Mouse (Mus musculus) neutrophil, adult 5-6 weeks (primary cell): ENCODE data around the gene Retsat. TPM values are rescaled to one million over a fixed set of nuclear protein-coding genes. Genes with fewer than 3 reads are reported as not detected.

Experiments used
- ATAC-seq: fragments of 151-379, 151-347 bp; 2 replicates; pipeline ENCODE4 v1.8.0; 2017; ENCODE audit warnings: mild to moderate bottlenecking, moderate TSS enrichment; ENCODE audit not compliant: insufficient number of reproducible peaks, poor library complexity, low FRiP score, severe bottlenecking; ENCODE audit errors: extremely low read depth
- total RNA-seq: library from RNA; stranded (forward); fragments of 200-1000 nt; gene quantifications from 2 replicates; pipeline ENCODE4 v1.2.3, GENCODE M21; 2017

The Retsat gene
- total RNA-seq = 1.2 and 1.5 TPM in 2 replicates

GRCm38 (mm10) chr6:72597956-72598753 is at the start of gene Retsat, which contains the start of gene Elmod3:
Gene Retsat, plus strand, starts transcription at chr6:72598475.
Gene Elmod3, minus strand, starts transcription at chr6:72598413.
- ATAC-seq = peak; percentile 66

GRCm38 (mm10) chr6:72549041-72549580 is 49.2 kb upstream of the Retsat start:
- ATAC-seq = peak; percentile 35

- ATAC-seq = no peak
Measured at GRCm38 (mm10) chr6:72550025-72550424, 48.2 kb upstream of the Retsat start.

- ATAC-seq = peak; percentile 48; the same call in 1 of the 2 replicates
Measured at GRCm38 (mm10) chr6:72550503-72551100, 47.7 kb upstream of the Retsat start.

- ATAC-seq = peak; percentile 45
Measured at GRCm38 (mm10) chr6:72552171-72553078, 45.9 kb upstream of the Retsat start.

GRCm38 (mm10) chr6:72553079-72553412 is 45.2 kb upstream of the Retsat start:
- no peak for ATAC-seq

GRCm38 (mm10) chr6:72560801-72561200 is 37.5 kb upstream of the Retsat start:
- ATAC-seq = no peak

- no peak for ATAC-seq
Measured at GRCm38 (mm10) chr6:72562486-72562885, 35.8 kb upstream of the Retsat start.

GRCm38 (mm10) chr6:72562894-72563293 is 35.4 kb upstream of the Retsat start:
- ATAC-seq = no peak

- no peak for ATAC-seq
Measured at GRCm38 (mm10) chr6:72565506-72565905, 32.8 kb upstream of the Retsat start.

- ATAC-seq = peak; percentile 88
Measured at GRCm38 (mm10) chr6:72566044-72566443, 32.2 kb upstream of the Retsat start.

- ATAC-seq = no peak
Measured at GRCm38 (mm10) chr6:72567508-72567907, 30.8 kb upstream of the Retsat start.

GRCm38 (mm10) chr6:72568736-72569135 is 29.5 kb upstream of the Retsat start:
- ATAC-seq = no peak

- no peak for ATAC-seq
Measured at GRCm38 (mm10) chr6:72570644-72571397, 27.5 kb upstream of the Retsat start.

GRCm38 (mm10) chr6:72571826-72572225 is 26.4 kb upstream of the Retsat start:
- no peak for ATAC-seq

- no peak for ATAC-seq
Measured at GRCm38 (mm10) chr6:72576041-72576440, 22.2 kb upstream of the Retsat start.

GRCm38 (mm10) chr6:72581625-72582382 is 16.5 kb upstream of the Retsat start:
- no peak for ATAC-seq
